Mouse (Mus musculus): ENCODE measurements around the gene Tmtc2. TPM values are rescaled to one million over a fixed set of nuclear protein-coding genes. Genes with fewer than 3 reads are reported as not detected.

Gene Tmtc2
- total RNA-seq, 2 experiments from 2014 or later = not detected

GRCm38 (mm10) chr10:105507982-105508786 lies 66.1 kb downstream of the Tmtc2 start:
- ATAC-seq (replicated peaks; ENCODE audit: low FRiP score, poor library complexity, severe bottlenecking) = no peak

- ATAC-seq (replicated peaks; ENCODE audit: low FRiP score, poor library complexity, severe bottlenecking) = no peak
These were observed 68.2 kb downstream of the Tmtc2 start for GRCm38 (mm10) chr10:105506046-105506445.

DNA sequence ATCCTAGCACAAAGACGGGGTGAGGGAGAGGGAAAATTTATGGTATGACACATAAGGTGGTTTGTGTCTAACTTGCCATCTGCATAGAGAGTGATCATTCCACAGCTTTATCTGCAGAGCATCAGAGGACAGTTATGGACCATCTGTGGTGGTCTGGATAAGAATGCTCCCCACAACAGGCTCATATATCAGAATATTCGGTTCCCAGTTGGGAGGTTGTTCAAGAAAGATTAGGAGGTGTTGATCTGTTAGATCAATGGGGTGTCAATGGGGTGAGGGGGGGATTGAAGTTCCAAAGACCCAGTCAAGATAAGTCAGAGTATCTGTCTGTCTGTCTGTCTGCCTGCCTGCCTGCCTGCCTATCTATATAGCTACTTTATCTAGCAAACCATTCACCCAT lies 69.8 kb downstream of the Tmtc2 start:
- ATAC-seq (replicated peaks; ENCODE audit: low FRiP score, poor library complexity, severe bottlenecking) = no peak

- ATAC-seq (replicated peaks; ENCODE audit: low FRiP score, poor library complexity, severe bottlenecking) = no peak
These were observed 72.5 kb downstream of the Tmtc2 start for GRCm38 (mm10) chr10:105501736-105502135.

DNA sequence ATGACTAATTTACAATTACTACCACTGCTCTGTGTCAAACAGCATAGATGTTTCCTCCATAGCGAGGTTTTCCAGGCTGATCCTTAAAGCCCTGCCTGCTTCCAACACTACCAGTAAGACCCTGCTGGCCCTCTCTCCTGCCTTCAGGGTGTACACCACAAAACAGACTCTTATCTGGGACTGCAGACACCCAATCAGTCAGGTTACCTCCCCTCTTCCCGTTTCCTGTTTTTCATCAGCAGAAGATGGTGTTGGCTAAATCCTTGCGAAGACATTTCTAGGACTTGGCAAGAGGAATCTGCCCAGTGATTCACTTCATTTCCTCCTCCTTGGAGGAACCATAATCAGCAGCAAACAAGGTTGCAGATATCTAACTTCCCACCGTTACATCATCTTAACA lies 73.8 kb downstream of the Tmtc2 start:
- ATAC-seq (replicated peaks; ENCODE audit: low FRiP score, poor library complexity, severe bottlenecking) = no peak

GRCm38 (mm10) chr10:105495248-105495647 lies 79.0 kb downstream of the Tmtc2 start:
- no peak for ATAC-seq (replicated peaks; ENCODE audit: low FRiP score, poor library complexity, severe bottlenecking)

DNA sequence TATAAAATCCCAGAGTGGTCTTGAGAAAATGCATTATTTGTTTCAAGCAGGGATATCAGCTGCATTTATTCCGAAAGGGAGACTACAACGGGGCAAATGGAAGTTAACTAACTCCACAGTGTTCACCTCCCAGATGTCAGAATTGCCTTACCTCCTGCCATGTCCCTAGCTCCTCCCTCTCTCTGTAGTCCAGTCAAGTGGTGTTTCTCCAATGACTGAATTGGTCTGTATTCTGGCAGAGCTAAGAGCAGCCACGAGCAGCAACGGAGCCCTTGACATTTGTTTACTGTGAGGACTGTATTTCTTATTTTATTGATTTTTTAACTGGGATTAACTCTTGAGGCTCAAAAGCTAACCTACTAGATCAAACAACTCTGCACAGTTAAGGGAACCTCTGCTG lies 81.8 kb downstream of the Tmtc2 start:
- ATAC-seq (replicated peaks; ENCODE audit: low FRiP score, poor library complexity, severe bottlenecking) = no peak

DNA sequence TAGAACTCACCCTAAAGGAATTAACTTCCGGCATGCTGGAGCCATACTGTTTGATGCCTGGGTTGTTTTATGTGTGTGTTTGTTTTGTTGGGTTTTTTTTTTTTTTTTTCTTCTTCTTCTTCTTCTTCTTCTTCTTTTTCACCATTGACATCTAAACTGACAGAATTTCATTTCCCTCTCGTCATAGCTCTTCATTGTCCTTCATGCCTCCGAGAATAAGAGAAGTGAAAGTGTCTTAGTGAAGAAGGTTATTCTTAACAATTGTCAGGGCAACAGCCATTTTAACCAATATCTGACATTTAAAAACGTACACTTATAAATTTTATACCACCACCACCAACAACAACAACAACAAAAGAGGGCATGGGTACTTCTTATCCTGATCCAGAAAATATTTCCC lies 83.5 kb downstream of the Tmtc2 start:
- no peak for ATAC-seq (replicated peaks; ENCODE audit: low FRiP score, poor library complexity, severe bottlenecking)

DNA sequence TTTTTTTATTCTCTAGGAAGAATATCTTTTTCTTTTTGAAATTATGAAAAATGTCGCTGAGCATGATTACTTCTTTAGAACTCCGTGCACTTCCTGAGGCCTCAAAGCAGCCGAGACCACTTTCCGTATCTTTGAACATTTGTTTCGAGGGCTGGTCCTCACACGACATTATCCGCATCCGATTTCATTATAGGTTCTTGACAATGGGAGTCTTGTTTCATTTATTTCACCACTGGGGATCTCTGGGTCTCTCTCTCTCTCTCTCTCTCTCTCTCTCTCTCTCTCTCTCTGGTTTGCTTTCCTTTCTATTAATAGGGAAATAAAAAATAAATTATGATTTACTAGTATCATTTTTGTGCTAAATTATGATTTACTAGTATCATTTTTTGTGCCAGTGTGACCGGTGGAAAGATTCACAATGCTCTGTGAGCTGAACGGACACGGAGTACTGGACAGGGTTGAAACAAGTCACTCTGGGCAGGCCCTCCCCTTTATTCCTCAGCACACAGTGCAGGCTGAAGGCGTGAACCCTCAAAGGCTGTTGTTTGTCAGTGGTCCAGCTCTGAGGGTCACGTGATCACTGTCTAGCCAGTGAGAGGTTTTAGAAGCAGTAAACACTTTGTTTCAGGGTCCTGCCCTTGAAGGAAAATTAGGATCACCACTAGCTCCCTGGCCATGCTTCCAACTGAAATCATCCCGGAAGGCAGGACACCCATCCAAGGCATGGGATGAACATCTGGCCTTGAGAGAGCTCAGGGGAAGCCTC lies 84.1 kb downstream of the Tmtc2 start:
- ATAC-seq (replicated peaks; ENCODE audit: low FRiP score, poor library complexity, severe bottlenecking) = no peak

DNA sequence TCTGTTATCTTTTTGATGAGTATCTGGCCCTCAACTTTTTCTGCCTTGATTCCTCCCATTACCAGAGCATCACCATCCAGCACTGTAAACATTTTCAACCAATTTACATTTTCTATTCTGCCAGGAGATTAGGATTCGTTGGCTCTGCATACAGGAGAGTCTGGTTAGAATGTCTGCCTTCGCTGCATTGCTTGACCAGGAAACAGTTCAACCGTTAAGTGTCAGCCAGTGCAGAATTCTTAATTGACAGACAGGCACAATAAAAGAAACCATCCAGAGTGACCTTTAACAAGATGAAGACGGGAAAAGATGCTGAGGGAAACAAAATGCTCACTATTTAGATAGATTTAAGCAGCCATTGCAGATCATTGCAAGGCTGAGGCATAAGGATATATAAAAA lies 87.3 kb downstream of the Tmtc2 start:
- no peak for ATAC-seq (replicated peaks; ENCODE audit: low FRiP score, poor library complexity, severe bottlenecking)

- ATAC-seq (replicated peaks; ENCODE audit: low FRiP score, poor library complexity, severe bottlenecking) = no peak
These were observed 89.7 kb downstream of the Tmtc2 start for GRCm38 (mm10) chr10:105484355-105485094.

DNA sequence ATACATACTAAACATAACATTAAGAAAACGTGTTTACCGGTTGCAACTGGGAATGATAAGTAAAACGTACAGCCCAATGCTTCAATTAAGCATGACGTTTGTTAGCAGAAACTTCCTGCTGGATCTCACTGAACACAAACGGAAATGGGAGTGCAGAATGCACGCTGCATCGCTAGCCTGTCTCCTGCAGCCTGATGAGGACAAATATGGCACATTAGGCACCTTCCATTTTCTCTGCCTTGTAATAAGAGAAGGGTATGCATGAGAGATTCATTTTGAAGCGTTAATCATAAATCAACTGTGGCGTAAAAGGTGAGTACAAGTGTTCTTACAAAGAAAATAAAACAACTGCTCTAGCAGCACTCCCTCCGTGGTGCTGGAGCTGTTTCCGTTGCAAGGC lies 94.5 kb downstream of the Tmtc2 start:
- ATAC-seq (replicated peaks; ENCODE audit: low FRiP score, poor library complexity, severe bottlenecking) = no peak

DNA sequence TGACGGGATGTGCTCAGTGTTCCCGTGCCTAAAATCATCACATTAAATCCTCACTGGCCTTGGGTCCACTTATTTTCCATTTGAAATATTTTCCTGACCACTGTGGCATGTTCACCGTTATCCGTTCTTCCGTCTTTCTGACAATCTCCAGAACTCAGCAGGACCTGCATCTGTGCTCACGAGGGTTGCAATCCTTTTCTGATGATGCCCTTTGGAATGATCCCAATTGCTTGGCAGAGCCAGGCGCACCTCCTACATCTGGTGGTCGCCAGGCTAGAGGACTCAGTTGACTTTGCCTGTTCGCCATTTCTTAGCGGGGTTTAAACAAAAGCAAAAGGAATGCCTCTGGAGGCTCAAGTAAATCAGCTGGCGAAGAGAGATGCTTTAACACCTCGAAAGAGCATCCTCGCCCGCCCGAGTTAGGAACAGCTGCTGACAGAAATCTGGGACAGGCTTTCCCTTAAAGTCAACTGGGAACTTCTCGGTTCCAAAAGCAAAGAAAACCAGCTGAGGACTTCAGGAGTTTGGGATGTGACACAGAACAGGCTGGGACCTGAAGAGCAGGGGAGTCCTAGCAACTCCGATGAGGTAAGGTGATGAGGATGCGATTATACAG lies 96.5 kb downstream of the Tmtc2 start:
- ATAC-seq (replicated peaks; ENCODE audit: low FRiP score, poor library complexity, severe bottlenecking) = no peak

GRCm38 (mm10) chr10:105474162-105474830 lies 100.0 kb downstream of the Tmtc2 start:
- ATAC-seq (replicated peaks; ENCODE audit: low FRiP score, poor library complexity, severe bottlenecking) = no peak

GRCm38 (mm10) chr10:105464378-105464777 lies 109.9 kb downstream of the Tmtc2 start:
- no peak for ATAC-seq (replicated peaks; ENCODE audit: low FRiP score, poor library complexity, severe bottlenecking)

GRCm38 (mm10) chr10:105453441-105453840 lies 120.8 kb downstream of the Tmtc2 start:
- ATAC-seq (replicated peaks; ENCODE audit: low FRiP score, poor library complexity, severe bottlenecking) = no peak

GRCm38 (mm10) chr10:105447191-105447590 lies 127.1 kb downstream of the Tmtc2 start:
- ATAC-seq (replicated peaks; ENCODE audit: low FRiP score, poor library complexity, severe bottlenecking) = no peak

DNA sequence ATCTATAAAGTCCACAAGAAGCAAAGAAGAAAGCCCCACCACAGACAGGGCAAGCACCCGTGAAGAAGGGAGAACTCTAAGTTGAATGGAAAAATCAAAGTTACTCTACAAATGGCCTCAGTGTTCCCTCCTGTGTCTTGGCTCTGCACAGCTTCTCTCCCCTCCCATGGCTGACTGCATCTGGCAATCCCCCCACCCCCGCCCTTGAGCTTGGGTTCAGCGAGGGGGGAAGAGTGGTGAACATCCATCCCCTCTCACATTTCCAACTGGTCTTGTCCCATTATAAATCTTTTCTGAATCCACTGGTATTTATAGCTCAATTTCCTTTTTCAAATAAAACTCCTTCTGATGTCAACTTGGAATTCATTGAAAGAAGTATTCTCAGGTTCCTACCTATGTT lies 129.9 kb downstream of the Tmtc2 start:
- no peak for ATAC-seq (replicated peaks; ENCODE audit: low FRiP score, poor library complexity, severe bottlenecking)

- no peak for ATAC-seq (replicated peaks; ENCODE audit: low FRiP score, poor library complexity, severe bottlenecking)
These were observed 139.4 kb downstream of the Tmtc2 start for GRCm38 (mm10) chr10:105434879-105435278.

GRCm38 (mm10) chr10:105430885-105431284 lies 143.4 kb downstream of the Tmtc2 start:
- ATAC-seq (replicated peaks; ENCODE audit: low FRiP score, poor library complexity, severe bottlenecking) = no peak

Data from erythroid progenitor cell, adult 5-6 weeks (primary cell).